Mouse (Mus musculus) CH12.LX (cell line): ENCODE measurements at regions not wholly inside any gene's neighbourhood (a gene's known extent, or its start where the extent isn't known, plus 50 kb on each side); places are given as distances from the start of the nearest gene placed in this dataset.

Experiments
- CTCF ChIP-seq, 2 experiments: IDR thresholded peaks in 1 of 2; conservative IDR thresholded peaks in 1 of 2; 2 replicates each; pipeline ENCODE4 v1.5.1; 2011 to 2012; ENCODE audit warnings: low read depth in 2 of 2, low read length in 2 of 2, improper control_type of control experiment in 1 of 2, inconsistent platforms in 1 of 2, mild to moderate bottlenecking in 1 of 2, moderate library complexity in 1 of 2
- ELF1 ChIP-seq: IDR thresholded peaks from 2 replicates; pipeline ENCODE4 v1.6.1; 2014; ENCODE audit warnings: low read depth, mild to moderate bottlenecking, inconsistent platforms, low read length, improper control_type of control experiment
- IRF4 ChIP-seq: IDR thresholded peaks from 2 replicates; pipeline ENCODE4 v1.6.1; 2014; ENCODE audit warnings: low read depth, mild to moderate bottlenecking, inconsistent platforms, low read length, improper control_type of control experiment
- POLR2A ChIP-seq: IDR thresholded peaks from 2 replicates; pipeline ENCODE4 v1.6.1; 2011; ENCODE audit warnings: low read depth, mild to moderate bottlenecking, improper control_type of control experiment, low read length
- POLR2AphosphoS2 ChIP-seq: IDR thresholded peaks from 2 replicates; pipeline ENCODE4 v1.6.1; 2011; ENCODE audit warnings: low read depth, low read length, improper control_type of control experiment
- RAD21 ChIP-seq: IDR thresholded peaks from 2 replicates; pipeline ENCODE4 v1.6.1; 2011; ENCODE audit warnings: low read depth, mild to moderate bottlenecking, low read length, improper control_type of control experiment, moderate library complexity
- UBTF ChIP-seq: IDR thresholded peaks from 2 replicates; pipeline ENCODE4 v1.6.1; 2012; ENCODE audit warnings: low read depth, mild to moderate bottlenecking, inconsistent platforms, low read length, improper control_type of control experiment, moderate library complexity
- USF2 ChIP-seq: conservative IDR thresholded peaks from 2 replicates; pipeline ENCODE4 v1.6.1; 2011; ENCODE audit warnings: low read depth, low read length, improper control_type of control experiment

GRCm38 (mm10) chr5:28009386-28009785 is 61.8 kb upstream of the Insig1 start:
- TF ChIP-seq UBTF (no peak), POLR2AphosphoS2 (no peak), ELF1 (no peak), RAD21 (no peak), USF2 (no peak), CTCF (conservative IDR thresholded peaks at IDR 0.05 in 1 of 2, IDR thresholded peaks at IDR 0.05 in 1 of 2; ENCODE audit: low read depth in 2 of 2, low read length in 2 of 2) (no peak), POLR2A (no peak), IRF4 (no peak)
